Mouse (Mus musculus) heart, postnatal 0 days (tissue): Measurements from ENCODE around the gene Lsm6. TPM values are rescaled to one million over a fixed set of nuclear protein-coding genes. Genes with fewer than 3 reads are reported as not detected.
"Not testable (repeated sequence)": the region's sequence is repeated elsewhere in the genome, so short reads cannot be mapped to it uniquely, and the experiment has no call there.

Experiments used
- ATAC-seq: fragments of 200-750 bp; cut with Nextera tagmentation; 2 replicates; pipeline ENCODE4 v1.8.0; 2017; ENCODE audit warnings: low read depth, moderate number of reproducible peaks, moderate library complexity; ENCODE audit not compliant: insufficient read depth
- DNase-seq: peaks from one replicate; pipeline ENCODE4 v3.0.0-alpha.2; 2016; ENCODE audit warnings: low spot score
- H3K27ac ChIP-seq: fragments of 300-500 bp; sonication (generic); 2 replicates; pipeline ENCODE4 v1.5.1; 2014; ENCODE audit warnings: low read depth, mild to moderate bottlenecking
- H3K27me3 ChIP-seq: fragments of 300-500 bp; sonication (generic); 2 replicates; pipeline ENCODE4 v1.6.1; 2014; ENCODE audit warnings: low read length, mixed read lengths; ENCODE audit not compliant: control insufficient read depth, insufficient read depth
- H3K36me3 ChIP-seq: fragments of 300-500 bp; sonication (generic); replicated peaks from 2 replicates; pipeline ENCODE4 v1.6.1; 2014; ENCODE audit warnings: low read length, mixed read lengths; ENCODE audit not compliant: control insufficient read depth, insufficient read depth
- H3K4me1 ChIP-seq: fragments of 300-500 bp; sonication (generic); 2 replicates; pipeline ENCODE4 v1.6.1; 2014; ENCODE audit warnings: antibody characterized with exemption; ENCODE audit not compliant: control insufficient read depth, insufficient read depth
- H3K4me2 ChIP-seq: fragments of 300-500 bp; sonication (generic); 2 replicates; pipeline ENCODE4 v1.6.1; 2014; ENCODE audit warnings: low read depth, mild to moderate bottlenecking, low read length, moderate library complexity
- H3K4me3 ChIP-seq: fragments of 300-500 bp; sonication (generic); 2 replicates; pipeline ENCODE4 v1.5.1; 2014; ENCODE audit warnings: low read depth, low read length
- H3K9ac ChIP-seq: fragments of 300-500 bp; sonication (generic); replicated peaks from 2 replicates; pipeline ENCODE4 v1.6.1; 2014; ENCODE audit warnings: low read depth, low read length, mixed read lengths
- H3K9me3 ChIP-seq: fragments of 300-500 bp; sonication (generic); replicated peaks from 2 replicates; pipeline ENCODE4 v1.6.1; 2016; ENCODE audit warnings: low read length; ENCODE audit not compliant: control insufficient read depth
- CTCF ChIP-seq: IDR thresholded peaks from 2 replicates; pipeline ENCODE4 v1.5.1; 2016; ENCODE audit warnings: antibody characterized with exemption, control low read depth, low read depth
- EP300 ChIP-seq: IDR thresholded peaks from 2 replicates; pipeline ENCODE4 v1.6.1; 2016; ENCODE audit warnings: antibody characterized with exemption, low read depth
- WGBS: fragments of 180-500 bp; shearing (Covaris S2); extraction: QIAGEN DNeasy Blood & Tissue Kit; methylation state at CpG from one replicate; pipeline ENCODE4 v1.1.7; 2014; 5-methylcytosine and 5-hydroxymethylcytosine counted together
- polyA plus RNA-seq: library from polyadenylated mRNA; unstranded; fragments of >200 nt; fragmentation: Nextera tagmentation; extraction: Ambion mirVana; gene quantifications from 2 replicates; pipeline ENCODE4 v1.2.1, GENCODE M21; 2015
- total RNA-seq: library from RNA; depleted of rRNA; stranded (reverse); fragments of >200 nt; gene quantifications from 2 replicates; pipeline ENCODE4 v1.2.3, GENCODE M21; 2014; ENCODE audit warnings: low replicate concordance

Lsm6 gene
- total and polyA plus RNA-seq, 2 experiments from 2014 or later, result 7.8 to 102 TPM

DNA sequence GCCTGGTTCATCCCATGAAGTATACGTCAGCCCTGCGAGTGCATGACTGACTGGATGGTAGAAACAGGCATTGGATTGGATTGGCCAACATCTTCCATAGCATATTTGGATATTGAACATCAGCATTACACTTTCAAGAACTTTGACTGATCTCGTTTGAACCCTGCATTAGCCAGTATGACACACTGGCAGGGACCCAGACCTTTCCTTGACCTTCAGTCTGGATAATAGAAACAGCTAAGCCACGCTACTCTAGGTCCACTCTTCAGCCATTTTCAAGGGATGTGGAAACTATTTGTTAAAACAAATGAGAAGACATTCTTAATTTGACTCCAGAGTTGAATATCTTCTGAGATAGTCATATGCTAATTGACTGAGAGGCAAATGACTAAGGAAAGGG is 3.6 kb upstream of the Lsm6 start:
- Histone ChIP-seq H3K4me1 (no peaks in the 10 kb centered on the region), H3K9me3 (no peaks in the 10 kb centered on the region), H3K4me3 (no peak overlapping the region), H3K4me2 (no peak overlapping the region), H3K27me3 (no peaks in the 10 kb centered on the region), H3K9ac (no peak overlapping the region), H3K36me3 (no peaks in the 10 kb centered on the region), H3K27ac (no peak overlapping the region)
- 77% methylated on average over 4 of the region's 4 CpGs for WGBS
- TF ChIP-seq CTCF, result no peak
- TF ChIP-seq EP300, result no peak
- DNase-seq (no peak), ATAC-seq (no peak)

- not testable (repeated sequence) for H3K36me3 ChIP-seq, DNase-seq, H3K4me1 ChIP-seq, ATAC-seq, H3K9me3 ChIP-seq, H3K27me3 ChIP-seq
- Histone ChIP-seq H3K4me2 (peak overlapping the region; percentile 73), H3K9ac (peak overlapping the region; percentile 80), H3K27ac (peak overlapping the region; percentile 95), H3K4me3 (peak overlapping the region; percentile 91)
- 20% methylated on average over 3 of the region's 3 CpGs for WGBS
These were observed 967 bp downstream of the Lsm6 start for GRCm38 (mm10) chr8:78819973-78820372.

DNA sequence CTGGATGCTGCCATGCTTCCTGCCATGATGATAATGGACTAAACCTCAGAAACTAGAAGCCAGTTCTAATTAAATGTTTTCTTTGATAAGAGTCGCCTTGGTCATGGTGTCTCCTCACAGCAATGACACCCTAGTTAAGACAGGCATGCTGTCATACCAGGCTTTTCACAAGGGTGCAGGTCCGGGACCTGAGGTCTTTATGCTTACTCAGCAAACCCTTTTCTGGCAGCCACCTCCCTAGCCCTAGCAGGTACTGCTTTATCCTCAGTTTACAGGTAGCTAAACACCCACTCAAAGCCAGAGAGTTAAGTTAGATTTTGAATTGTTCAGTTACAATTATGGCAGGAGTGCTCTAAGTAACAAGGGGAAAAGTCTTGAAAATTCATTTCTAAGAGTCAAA is 6.2 kb downstream of the Lsm6 start:
- peaks cover 8% of the 10 kb centered on the region; the same call in 1 of the 2 replicates for H3K4me1 ChIP-seq
- no peak overlapping the region for H3K4me2 ChIP-seq
- H3K9ac ChIP-seq, result no peak overlapping the region
- peaks cover 25% of the 10 kb centered on the region for H3K36me3 ChIP-seq
- WGBS, result 89% methylated on average over 2 of the region's 2 CpGs
- no peak overlapping the region for H3K27ac ChIP-seq
- DNase-seq (no peak), ATAC-seq (no peak)
- no peak for TF ChIP-seq CTCF
- no peak for TF ChIP-seq EP300
- H3K9me3 ChIP-seq, result no peaks in the 10 kb centered on the region
- H3K4me3 ChIP-seq, result no peak overlapping the region
- H3K27me3 ChIP-seq, result no peaks in the 10 kb centered on the region

- H3K36me3 ChIP-seq, result peaks cover 43% of the 10 kb centered on the region
- WGBS, result 84% methylated on average over 9 of the region's 9 CpGs
- no peak for ATAC-seq
These were observed 7.9 kb downstream of the Lsm6 start for GRCm38 (mm10) chr8:78813021-78813420.

DNA sequence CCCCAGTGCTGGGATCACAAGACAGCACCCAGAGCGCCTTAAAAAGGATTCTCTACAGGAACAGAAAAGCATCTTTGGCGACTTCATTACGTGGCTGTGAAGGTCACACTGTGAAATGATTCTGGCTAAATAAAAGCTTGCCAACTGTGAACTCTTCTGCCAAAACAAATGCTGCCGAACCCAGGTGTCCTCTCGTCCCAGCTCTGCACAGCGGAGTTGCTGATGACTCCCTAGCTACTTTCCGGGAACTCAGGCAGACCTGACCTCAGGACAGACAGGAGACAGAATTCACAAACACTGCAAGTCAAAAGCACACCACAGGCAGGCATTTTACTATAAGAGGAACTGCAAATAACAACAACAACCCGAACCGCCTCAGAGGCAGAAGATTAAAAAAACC is 8.5 kb downstream of the Lsm6 start:
- no peaks in the 10 kb centered on the region for H3K9me3 ChIP-seq
- WGBS, result 89% methylated on average over 9 of the region's 9 CpGs
- no peak overlapping the region for H3K9ac ChIP-seq
- no peaks in the 10 kb centered on the region for H3K27me3 ChIP-seq
- peaks cover 48% of the 10 kb centered on the region for H3K36me3 ChIP-seq
- H3K4me2 ChIP-seq, result no peak overlapping the region
- H3K4me1 ChIP-seq, result peaks cover 6% of the 10 kb centered on the region; the same call in 1 of the 2 replicates
- H3K4me3 ChIP-seq, result no peak overlapping the region
- H3K27ac ChIP-seq, result no peak overlapping the region
- TF ChIP-seq EP300 (no peak), CTCF (no peak)
- DNase-seq, result no peak
- ATAC-seq, result no peak

More at GRCm38 (mm10) chr8:78813021-78813420, 7.9 kb downstream of the Lsm6 start:
- TF ChIP-seq EP300 (no peak), CTCF (no peak)
- Histone ChIP-seq H3K9me3 (no peaks in the 10 kb centered on the region), H3K9ac (no peak overlapping the region), H3K4me2 (no peak overlapping the region), H3K4me1 (peaks cover 8% of the 10 kb centered on the region; the same call in 1 of the 2 replicates), H3K4me3 (no peak overlapping the region), H3K27me3 (no peaks in the 10 kb centered on the region), H3K27ac (no peak overlapping the region)
- DNase-seq, result no peak

- Histone ChIP-seq H3K4me2 (no peak overlapping the region), H3K27ac (no peak overlapping the region), H3K9ac (no peak overlapping the region), H3K9me3 (no peaks in the 10 kb centered on the region), H3K4me1 (no peaks in the 10 kb centered on the region), H3K4me3 (no peak overlapping the region), H3K27me3 (no peaks in the 10 kb centered on the region), H3K36me3 (peaks cover 55% of the 10 kb centered on the region)
- 89% methylated on average over 7 of the region's 7 CpGs for WGBS
- no peak for ATAC-seq
- TF ChIP-seq CTCF, result no peak
- DNase-seq, result no peak
These were observed 9.2 kb downstream of the Lsm6 start for GRCm38 (mm10) chr8:78811748-78812147.
